Mouse (Mus musculus): ENCODE results near the gene Fzr1.

Fzr1 gene

DNA sequence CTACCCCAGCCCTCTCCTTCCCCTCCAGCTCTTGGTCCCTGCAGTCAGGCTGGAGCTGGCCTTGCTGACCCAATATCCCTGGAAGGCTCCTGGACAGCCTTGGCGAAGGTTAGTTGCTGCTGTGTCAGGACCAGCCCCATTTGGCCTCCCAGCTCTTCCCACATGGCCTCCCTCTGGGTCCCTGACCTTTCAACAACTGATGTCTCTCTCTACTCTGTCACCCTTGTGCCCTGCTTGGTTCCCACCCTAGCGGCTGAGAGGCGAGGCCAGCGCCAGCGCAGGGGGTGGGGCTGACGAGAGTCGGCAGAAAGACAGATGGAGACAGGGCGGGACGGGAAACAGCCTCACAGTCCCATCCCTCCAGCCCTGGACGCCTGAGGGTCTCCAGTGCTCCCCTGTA lies 49.9 kb downstream of the Fzr1 start, which contains the start of gene Tbxa2r:
Tbxa2r (plus strand) TSS at position 346 of the 400 bp plus-strand sequence.
- DNase-seq (ENCODE audit: inconsistent ontology term): no peak

GRCm38 (mm10) chr10:81327959-81328358 lies 50.4 kb downstream of the Fzr1 start:
- no peak for DNase-seq (ENCODE audit: inconsistent ontology term)

DNA sequence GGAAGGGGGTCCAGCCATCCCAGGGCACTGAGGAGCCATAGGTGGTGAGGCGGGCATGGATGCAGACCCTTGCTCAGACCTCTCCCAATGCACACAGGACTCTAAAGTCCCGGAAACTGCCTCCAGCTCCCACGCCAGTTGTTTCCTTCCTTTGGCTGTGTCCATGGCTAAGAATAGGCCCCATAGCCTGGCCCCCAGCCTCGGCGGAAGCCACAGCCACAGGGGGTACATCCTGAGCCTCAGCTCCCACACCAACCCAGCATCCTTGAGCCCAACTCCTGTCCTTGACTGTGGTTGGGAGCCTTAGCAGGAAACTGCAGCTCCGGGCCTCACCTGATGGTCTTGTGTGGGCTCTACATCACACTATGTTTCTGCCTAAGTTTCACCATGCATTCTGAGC lies 51.5 kb downstream of the Fzr1 start:
- DNase-seq (ENCODE audit: inconsistent ontology term): no peak

GRCm38 (mm10) chr10:81325781-81326180 lies 52.5 kb downstream of the Fzr1 start:
- DNase-seq (ENCODE audit: inconsistent ontology term): no peak

DNA sequence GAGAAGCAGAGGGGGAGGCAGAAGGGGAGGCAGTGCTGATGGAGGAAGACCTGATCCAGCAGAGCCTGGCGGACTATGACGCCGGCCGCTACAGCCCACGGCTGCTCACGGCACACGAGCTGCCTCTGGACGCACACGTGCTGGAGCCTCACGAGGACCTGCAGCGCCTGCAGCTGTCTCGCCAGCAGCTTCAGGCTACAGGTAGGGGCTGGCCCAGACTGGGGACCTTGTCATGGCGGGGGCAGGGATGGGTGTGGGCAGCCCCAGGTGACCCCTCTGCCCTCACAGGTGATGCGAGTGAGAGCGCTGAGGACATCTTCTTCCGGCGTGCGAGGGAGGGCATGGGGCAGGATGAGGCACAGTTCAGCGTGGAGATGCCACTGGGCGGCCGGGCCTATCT lies 53.1 kb downstream of the Fzr1 start:
- no peak for DNase-seq (ENCODE audit: inconsistent ontology term)

DNA sequence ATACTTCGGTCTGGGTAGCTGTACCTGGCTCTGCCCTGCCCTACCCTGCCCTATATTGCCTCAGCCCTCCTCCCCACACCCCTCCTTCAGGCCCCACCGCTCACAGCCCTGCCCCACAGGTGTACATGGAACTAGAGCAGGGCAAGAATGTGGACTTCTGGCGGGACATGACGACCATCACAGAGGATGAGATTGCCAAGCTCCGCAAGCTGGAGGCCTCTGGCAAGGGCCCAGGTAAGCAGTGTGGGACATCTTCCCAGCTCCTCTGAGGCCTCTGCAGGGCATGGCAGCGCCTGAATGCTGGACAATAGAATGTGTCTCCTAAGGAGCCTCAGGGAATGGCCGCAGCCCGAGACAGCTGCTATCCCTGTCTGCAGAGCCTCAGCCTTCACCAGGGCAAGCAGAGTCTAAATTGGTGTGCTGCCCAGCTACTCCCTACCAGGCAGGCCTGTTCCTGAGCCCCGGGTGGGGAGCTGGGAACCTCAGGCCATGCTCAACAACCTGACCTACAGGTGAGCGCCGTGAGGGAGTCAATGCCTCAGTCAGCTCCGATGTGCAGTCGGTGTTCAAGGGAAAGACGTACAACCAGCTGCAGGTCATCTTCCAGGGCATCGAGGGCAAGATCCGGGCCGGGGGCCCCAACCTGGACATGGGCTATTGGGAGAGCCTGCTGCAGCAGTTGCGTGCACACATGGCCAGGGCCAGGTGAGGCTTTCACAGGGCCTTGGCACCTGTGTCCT lies 54.4 kb downstream of the Fzr1 start:
- no peak for DNase-seq (ENCODE audit: inconsistent ontology term)

DNA sequence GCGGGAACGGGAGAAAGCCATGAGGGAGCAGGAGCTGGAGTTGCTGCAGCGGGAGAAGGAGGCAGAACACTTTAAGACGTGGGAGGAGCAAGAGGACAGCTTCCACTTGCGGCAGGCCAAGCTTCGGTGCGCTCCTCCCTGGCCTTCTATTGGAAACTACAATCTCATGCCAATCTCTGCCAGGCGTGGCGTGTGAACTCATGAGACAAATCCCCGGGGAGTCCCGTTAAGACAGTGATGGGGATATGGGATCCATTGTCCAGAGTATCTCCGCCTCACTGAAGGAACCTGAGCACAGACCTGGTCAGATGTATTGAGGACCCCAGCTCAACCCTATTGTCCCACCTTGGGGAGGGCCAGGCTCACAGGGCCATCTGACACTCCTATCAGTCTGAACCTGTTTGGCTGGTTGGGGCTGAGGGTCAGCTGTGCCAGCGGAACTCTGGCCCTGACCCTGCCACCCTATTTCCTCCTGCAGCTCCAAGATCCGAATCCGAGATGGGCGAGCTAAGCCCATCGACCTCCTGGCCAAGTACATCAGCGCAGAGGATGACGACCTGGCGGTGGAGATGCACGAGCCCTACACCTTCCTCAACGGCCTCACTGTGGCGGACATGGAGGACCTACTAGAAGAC lies 55.1 kb downstream of the Fzr1 start:
- no peak for DNase-seq (ENCODE audit: inconsistent ontology term)

DNA sequence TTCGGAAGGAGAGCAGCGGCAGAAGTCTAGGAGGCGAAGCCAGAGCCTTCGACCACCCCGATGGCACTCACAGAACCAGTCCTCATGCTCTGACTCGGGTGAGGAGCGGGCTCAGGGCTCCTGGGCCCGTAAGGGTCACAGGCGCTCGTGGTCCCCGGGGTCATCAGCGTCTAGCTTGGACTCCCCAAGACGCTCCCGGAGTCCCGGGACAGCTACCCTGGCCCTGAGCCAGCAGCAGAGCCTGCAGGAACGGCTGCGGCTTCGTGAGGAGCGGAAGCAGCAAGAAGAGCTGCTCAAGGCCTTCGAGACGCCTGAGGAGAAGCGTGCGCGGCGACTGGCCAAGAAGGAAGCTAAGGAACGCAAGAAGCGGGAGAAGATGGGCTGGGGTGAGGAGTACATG lies 55.9 kb downstream of the Fzr1 start:
- no peak for DNase-seq (ENCODE audit: inconsistent ontology term)

GRCm38 (mm10) chr10:81321436-81321835 lies 56.9 kb downstream of the Fzr1 start:
- no peak for DNase-seq (ENCODE audit: inconsistent ontology term)

- DNase-seq (ENCODE audit: inconsistent ontology term): peak; percentile 100
These were observed 57.6 kb downstream of the Fzr1 start, which contains the start of gene Cactin for GRCm38 (mm10) chr10:81320550-81321347. Gene Cactin (plus strand): TSS chr10:81321103.

DNA sequence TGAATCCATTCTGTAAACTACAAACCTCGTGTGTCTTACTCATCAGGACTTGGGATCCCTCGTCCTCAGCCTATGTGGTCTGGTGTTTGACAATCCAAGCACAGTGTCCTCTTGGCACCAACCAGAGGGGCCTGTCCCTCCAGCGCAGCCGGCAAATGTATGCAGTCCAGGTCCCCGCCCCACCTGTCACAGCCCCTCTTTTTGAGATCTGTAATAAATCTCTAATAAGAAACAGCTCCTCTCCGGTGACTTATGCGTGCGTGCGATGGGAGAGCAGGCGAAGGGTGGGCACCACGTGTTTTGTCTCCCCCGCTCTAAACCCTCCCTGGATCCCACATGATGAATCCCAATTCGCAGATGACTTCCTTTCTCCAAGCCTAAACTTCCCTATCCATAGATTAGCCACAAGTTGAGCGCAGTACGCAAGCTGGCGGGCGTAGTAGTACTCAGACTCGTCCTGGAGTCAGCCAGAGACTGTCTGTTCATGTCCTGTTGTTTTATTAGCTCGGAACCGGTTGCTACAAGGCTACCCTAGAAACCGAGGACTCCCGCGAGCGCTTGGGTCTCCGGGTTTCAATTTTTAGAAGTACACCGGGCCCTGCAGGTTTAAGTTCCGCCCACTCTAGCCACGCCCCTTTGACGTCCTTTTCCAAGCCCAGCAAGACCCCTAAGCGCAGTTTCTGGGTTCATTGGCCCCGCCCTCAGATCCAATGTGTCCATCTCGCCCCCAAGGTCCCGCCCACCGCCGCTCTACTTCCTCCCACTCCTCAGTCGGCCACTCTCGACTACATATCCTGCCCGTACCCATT lies 58.4 kb downstream of the Fzr1 start:
- DNase-seq (ENCODE audit: inconsistent ontology term): no peak

GRCm38 (mm10) chr10:81319330-81319699 lies 59.0 kb downstream of the Fzr1 start:
- DNase-seq (ENCODE audit: inconsistent ontology term): no peak

- DNase-seq (ENCODE audit: inconsistent ontology term): no peak
These were observed 59.6 kb downstream of the Fzr1 start for GRCm38 (mm10) chr10:81318589-81319329.

DNA sequence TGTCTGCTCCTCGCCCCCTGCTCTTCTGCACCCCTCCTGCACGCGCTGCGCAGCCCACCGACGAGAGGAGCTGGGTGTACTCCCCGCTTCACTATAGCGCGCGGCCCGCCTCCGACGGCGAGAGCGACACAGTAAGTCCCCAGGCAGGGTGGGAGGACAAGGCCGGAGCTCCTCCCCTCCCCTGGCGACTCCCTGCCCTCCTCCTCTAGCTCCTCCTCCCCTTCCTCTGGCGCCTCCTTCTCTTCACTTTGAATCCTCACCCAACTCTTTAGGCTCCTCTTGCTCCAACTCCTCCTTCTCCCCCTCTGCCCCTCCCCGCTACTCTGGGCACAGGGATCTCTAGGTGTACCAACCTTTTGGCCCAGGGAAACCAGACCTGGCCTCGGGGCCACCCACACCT lies 61.0 kb downstream of the Fzr1 start:
- peak; percentile 76 for DNase-seq (ENCODE audit: inconsistent ontology term)

GRCm38 (mm10) chr10:81316338-81317060 lies 61.8 kb downstream of the Fzr1 start:
- DNase-seq (ENCODE audit: inconsistent ontology term): no peak

Measured in Muller cell, postnatal 12 days (primary cell).